Mouse (Mus musculus) kidney, adult 9 months (tissue): ENCODE measurements at regions not wholly inside any gene's neighbourhood (a gene's known extent, or its start where the extent isn't known, plus 50 kb on each side); places are given as distances from the start of the nearest gene placed in this dataset.
A peak's percentile ranks its signal among the peaks of the same experiment; 100 is the strongest.

Experiments used
- DNase-seq: peaks from one replicate; pipeline ENCODE4 v3.0.0; 2022

GRCm38 (mm10) chr12:62881202-62881601 is 1358.3 kb downstream of the Lrfn5 start:
- DNase-seq = no peak

GRCm38 (mm10) chr12:62892851-62893632 is 1370.1 kb downstream of the Lrfn5 start:
- DNase-seq = peak; percentile 3
